Mouse (Mus musculus) midbrain, embryonic 12.5 days (tissue): ENCODE results near the gene Gchfr. TPM values are rescaled to one million over a fixed set of nuclear protein-coding genes. Genes with fewer than 3 reads are reported as not detected.

Experiments
- ATAC-seq: fragments of 200-750 bp; cut with Nextera tagmentation; 2 replicates; pipeline ENCODE4 v1.8.0; 2017; ENCODE audit warnings: low read depth, moderate TSS enrichment, moderate library complexity; ENCODE audit not compliant: low FRiP score
- H3K27ac ChIP-seq: fragments of 300-500 bp; sonication (generic); replicated peaks from 2 replicates; pipeline ENCODE4 v1.5.1; 2016; ENCODE audit warnings: mild to moderate bottlenecking
- H3K27me3 ChIP-seq: fragments of 300-500 bp; sonication (generic); 2 replicates; pipeline ENCODE4 v1.6.1; 2016; ENCODE audit warnings: mild to moderate bottlenecking
- H3K36me3 ChIP-seq: fragments of 300-500 bp; sonication (generic); 2 replicates; pipeline ENCODE4 v1.6.1; 2016
- H3K4me1 ChIP-seq: fragments of 300-500 bp; sonication (generic); 2 replicates; pipeline ENCODE4 v1.6.1; 2016
- H3K4me2 ChIP-seq: fragments of 300-500 bp; sonication (generic); replicated peaks from 2 replicates; pipeline ENCODE4 v1.6.1; 2016; ENCODE audit warnings: mild to moderate bottlenecking, moderate library complexity
- H3K4me3 ChIP-seq: fragments of 300-500 bp; sonication (generic); 2 replicates; pipeline ENCODE4 v1.5.1; 2016; ENCODE audit warnings: mild to moderate bottlenecking
- H3K9ac ChIP-seq: fragments of 300-500 bp; sonication (generic); replicated peaks from 2 replicates; pipeline ENCODE4 v1.6.1; 2016; ENCODE audit warnings: mild to moderate bottlenecking, moderate library complexity
- H3K9me3 ChIP-seq: fragments of 300-500 bp; sonication (generic); 2 replicates; pipeline ENCODE4 v1.6.1; 2016; ENCODE audit warnings: mild to moderate bottlenecking
- WGBS: fragments of 180-500 bp; shearing (Covaris S2); methylation state at CpG from one replicate; pipeline ENCODE4 v1.1.7; 2016; 5-methylcytosine and 5-hydroxymethylcytosine counted together
- polyA plus RNA-seq: library from polyadenylated mRNA; unstranded; fragments of >200 nt; fragmentation: Nextera tagmentation; extraction: Ambion mirVana; gene quantifications from 2 replicates; pipeline ENCODE4 v1.2.1, GENCODE M21; 2016

The Gchfr gene
- polyA plus RNA-seq, 1 experiment from 2014 or later: 3.3 TPM

DNA sequence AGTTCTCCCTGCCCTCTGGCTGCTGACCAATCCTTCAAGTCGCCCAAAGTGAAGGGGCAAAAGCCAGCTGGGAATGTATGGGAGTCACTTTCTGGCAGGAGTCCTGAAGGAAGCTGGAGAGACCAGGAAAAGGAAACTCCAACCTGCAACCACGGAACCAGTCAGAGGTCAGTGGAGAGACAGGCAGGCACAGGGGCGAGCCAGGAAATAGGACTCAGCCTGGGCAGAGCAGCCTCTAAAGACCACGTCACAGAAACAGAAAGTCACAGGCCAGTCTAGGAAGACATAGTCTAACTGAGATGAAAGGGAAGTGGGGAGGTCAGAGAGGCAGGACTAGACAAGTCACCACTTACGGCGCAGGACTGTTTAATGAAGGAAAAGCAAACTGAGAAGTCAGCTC, 8.0 kb downstream of the Gchfr start:
- H3K36me3 ChIP-seq: peaks cover 38% of the 10 kb centered on the region
- 78% methylated on average over 6 of the region's 6 CpGs for WGBS

DNA sequence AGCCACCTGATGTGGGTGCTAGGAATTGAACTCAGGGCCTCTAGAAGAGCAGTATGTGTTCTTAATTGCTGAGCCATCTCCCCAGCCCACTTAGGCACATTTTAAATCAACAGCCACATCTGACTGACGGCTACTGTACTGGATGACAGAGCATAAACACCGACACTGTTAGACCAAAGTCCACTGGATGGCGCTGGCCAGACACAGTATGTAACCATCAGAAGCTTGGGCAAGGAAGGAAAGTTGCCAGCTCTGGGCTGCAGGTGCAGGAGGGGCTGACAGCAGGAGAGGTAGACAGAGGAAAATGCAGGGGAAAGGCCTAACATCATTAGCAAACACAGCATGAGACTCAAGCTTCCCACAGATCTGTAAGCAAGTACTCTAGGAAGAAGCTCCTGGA, 9.2 kb downstream of the Gchfr start:
- no peaks in the 10 kb centered on the region for H3K27me3 ChIP-seq
- no peak overlapping the region for H3K27ac ChIP-seq
- H3K4me2 ChIP-seq: no peak overlapping the region
- peaks cover 41% of the 10 kb centered on the region for H3K36me3 ChIP-seq
- no peak for ATAC-seq
- H3K4me3 ChIP-seq: no peak overlapping the region
- 45% methylated on average over 3 of the region's 3 CpGs for WGBS
- H3K9ac ChIP-seq: no peak overlapping the region
- H3K9me3 ChIP-seq: no peaks in the 10 kb centered on the region
- H3K4me1 ChIP-seq: peaks cover 28% of the 10 kb centered on the region

More for the DNA sequence above, 8.0 kb downstream of the Gchfr start:
- Histone ChIP-seq H3K4me1 (peaks cover 28% of the 10 kb centered on the region), H3K27me3 (no peaks in the 10 kb centered on the region), H3K27ac (no peak overlapping the region), H3K9me3 (no peaks in the 10 kb centered on the region), H3K9ac (no peak overlapping the region), H3K4me3 (no peak overlapping the region), H3K4me2 (no peak overlapping the region)
- ATAC-seq: no peak

DNA sequence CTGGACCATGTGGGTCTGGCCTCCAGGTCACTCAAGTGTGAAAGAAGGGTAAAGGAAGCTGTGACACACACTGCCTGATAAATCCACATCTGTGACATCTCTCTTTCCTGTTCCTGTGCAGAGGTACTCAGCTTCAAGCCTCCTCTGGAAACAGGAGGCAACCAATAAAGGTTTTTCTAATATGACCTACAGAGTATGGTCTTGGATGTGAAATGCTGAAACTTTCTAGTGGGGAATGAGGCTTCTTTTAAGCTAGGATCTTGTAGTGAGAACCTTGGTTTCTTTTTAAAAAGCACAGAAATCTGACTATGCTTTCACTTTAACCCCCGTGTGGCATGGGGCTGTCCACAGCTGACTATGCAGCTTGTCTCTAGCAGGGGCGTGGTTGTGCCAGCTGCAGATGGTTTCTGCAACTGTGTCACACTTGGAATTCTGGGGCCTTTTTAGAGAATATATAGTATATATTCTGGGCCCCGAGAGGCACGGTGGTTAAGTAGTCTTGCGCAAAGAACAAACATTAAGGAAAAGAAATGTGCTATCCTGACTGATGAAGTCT, 9.9 kb downstream of the Gchfr start:
- no peak for ATAC-seq
- Histone ChIP-seq H3K4me3 (no peak overlapping the region), H3K4me2 (no peak overlapping the region), H3K27ac (no peak overlapping the region), H3K27me3 (no peaks in the 10 kb centered on the region), H3K9ac (no peak overlapping the region), H3K9me3 (no peaks in the 10 kb centered on the region), H3K36me3 (peaks cover 39% of the 10 kb centered on the region), H3K4me1 (peaks cover 23% of the 10 kb centered on the region)
- 91% methylated on average over 5 of the region's 5 CpGs for WGBS

DNA sequence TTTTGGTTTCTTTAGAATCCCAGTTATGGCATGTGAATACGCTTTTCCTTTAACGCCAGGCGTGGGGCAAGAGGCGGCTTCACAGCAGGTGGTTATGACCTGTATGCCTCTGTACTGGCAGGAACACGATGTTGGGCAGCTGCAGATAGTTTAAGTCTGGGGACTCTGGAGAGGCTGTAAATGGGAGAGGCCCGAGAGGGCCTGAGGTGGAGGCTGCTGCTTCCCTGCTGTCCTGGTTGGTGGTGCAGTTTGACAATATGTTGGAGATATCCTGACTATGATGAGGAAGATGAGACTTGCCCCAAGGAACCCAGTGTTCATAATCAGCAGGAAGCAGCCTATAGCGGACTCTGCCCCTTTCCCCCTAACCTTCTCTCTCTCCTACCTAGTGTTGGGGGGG, 15.3 kb downstream of the Gchfr start:
- H3K36me3 ChIP-seq: peaks cover 54% of the 10 kb centered on the region
- 76% methylated on average over 7 of the region's 7 CpGs for WGBS
- ATAC-seq: no peak

DNA sequence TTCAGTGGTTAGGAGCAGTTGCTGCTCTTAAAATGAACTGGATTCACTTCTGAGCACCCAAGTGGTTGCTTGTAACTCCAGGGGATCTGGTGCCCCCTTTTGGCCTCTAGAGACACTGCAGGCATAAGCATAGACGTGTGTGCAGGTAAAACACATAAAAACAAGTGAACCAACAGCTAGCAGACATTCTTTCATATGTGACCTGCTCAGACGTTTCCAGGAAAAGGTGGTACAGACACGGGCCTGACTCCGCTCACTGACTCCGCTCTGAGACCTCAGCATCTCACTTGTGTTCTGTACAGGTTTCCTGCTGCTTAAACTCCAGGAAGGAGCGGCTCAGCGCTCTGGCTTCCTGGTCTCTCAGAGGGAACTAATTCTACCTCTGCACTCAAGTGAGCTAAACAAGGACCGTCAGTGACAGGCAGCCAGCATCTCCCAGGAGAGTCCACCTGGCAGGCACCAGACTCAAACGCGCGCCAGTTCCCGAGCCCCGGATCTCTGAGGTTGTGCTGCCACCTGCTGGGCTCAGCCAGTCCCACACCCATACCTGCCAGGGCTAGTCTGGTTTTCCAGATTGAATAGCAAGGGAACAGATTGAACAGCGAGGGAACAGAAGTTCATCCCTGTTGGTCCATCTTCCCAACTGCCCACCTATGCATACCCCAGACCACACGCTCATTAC, 21.6 kb downstream of the Gchfr start:
- H3K4me1 ChIP-seq: peaks cover 6% of the 10 kb centered on the region
- peak; percentile 65 for ATAC-seq
- peak overlapping the region; percentile 50 for H3K4me2 ChIP-seq
- H3K9ac ChIP-seq: 0 out of 2 replicates have a peak overlapping the region, but pooled peaks have one; percentile 17
- no peaks in the 10 kb centered on the region for H3K27me3 ChIP-seq
- peaks cover 9% of the 10 kb centered on the region for H3K36me3 ChIP-seq
- 10% methylated on average over 15 of the region's 15 CpGs for WGBS
- no peaks in the 10 kb centered on the region for H3K9me3 ChIP-seq
- no peak overlapping the region for H3K27ac ChIP-seq
- H3K4me3 ChIP-seq: peak overlapping the region; percentile 23

More for the DNA sequence above, 15.3 kb downstream of the Gchfr start:
- Histone ChIP-seq H3K4me1 (no peaks in the 10 kb centered on the region), H3K9me3 (no peaks in the 10 kb centered on the region), H3K4me3 (no peak overlapping the region), H3K27me3 (no peaks in the 10 kb centered on the region), H3K27ac (no peak overlapping the region), H3K4me2 (no peak overlapping the region), H3K9ac (no peak overlapping the region)

DNA sequence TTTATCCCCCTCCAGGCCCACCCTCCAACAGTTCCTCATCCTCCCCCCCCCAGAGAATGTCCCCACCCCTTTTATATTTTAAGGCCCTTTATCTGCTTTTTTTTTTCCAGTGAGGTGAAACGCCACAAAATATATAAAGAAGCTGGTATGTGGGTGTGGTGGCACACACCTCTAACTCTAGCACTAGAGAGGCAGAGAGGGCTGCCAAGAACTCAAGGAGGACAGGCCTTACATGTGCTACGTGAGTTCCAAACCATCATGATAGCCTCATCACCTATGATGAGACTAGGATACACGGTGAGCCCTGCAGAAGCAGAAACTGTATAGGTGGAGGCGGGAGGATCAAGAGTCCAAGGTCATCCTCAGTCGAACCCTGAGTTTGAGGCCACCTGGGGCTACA, 23.4 kb downstream of the Gchfr start:
- ATAC-seq: no peak
- Histone ChIP-seq H3K27ac (no peak overlapping the region), H3K4me1 (peaks cover 6% of the 10 kb centered on the region), H3K9ac (no peak overlapping the region), H3K4me3 (no peak overlapping the region), H3K36me3 (no peaks in the 10 kb centered on the region), H3K27me3 (no peaks in the 10 kb centered on the region), H3K9me3 (no peaks in the 10 kb centered on the region), H3K4me2 (no peak overlapping the region)
- WGBS: 93% methylated on average over 5 of the region's 5 CpGs

DNA sequence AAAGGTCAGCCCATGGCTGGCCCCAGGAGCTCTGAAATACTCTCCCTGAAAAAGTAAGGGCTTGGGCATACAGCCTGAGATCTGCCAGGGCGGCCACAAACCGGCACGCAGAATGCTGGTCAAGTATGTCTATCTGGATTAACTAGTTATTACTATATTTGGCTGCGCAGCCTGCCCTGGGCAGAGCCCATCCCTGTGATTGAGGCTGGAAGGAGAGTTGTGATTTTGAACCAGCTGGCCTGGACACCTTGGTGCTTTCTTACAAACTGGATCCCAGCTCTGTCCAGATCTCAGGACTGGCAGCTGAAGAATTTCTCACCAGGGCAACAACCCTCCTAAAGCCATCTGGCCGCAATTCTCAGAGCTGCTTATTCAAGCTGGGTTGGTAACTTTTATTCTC, 26.6 kb downstream of the Gchfr start:
- 92% methylated on average over 5 of the region's 5 CpGs for WGBS
- H3K4me3 ChIP-seq: no peak overlapping the region
- H3K4me1 ChIP-seq: peaks cover 8% of the 10 kb centered on the region
- H3K4me2 ChIP-seq: no peak overlapping the region
- no peaks in the 10 kb centered on the region for H3K27me3 ChIP-seq
- no peaks in the 10 kb centered on the region for H3K36me3 ChIP-seq
- no peak overlapping the region for H3K27ac ChIP-seq
- H3K9ac ChIP-seq: no peak overlapping the region
- ATAC-seq: no peak
- H3K9me3 ChIP-seq: no peaks in the 10 kb centered on the region

DNA sequence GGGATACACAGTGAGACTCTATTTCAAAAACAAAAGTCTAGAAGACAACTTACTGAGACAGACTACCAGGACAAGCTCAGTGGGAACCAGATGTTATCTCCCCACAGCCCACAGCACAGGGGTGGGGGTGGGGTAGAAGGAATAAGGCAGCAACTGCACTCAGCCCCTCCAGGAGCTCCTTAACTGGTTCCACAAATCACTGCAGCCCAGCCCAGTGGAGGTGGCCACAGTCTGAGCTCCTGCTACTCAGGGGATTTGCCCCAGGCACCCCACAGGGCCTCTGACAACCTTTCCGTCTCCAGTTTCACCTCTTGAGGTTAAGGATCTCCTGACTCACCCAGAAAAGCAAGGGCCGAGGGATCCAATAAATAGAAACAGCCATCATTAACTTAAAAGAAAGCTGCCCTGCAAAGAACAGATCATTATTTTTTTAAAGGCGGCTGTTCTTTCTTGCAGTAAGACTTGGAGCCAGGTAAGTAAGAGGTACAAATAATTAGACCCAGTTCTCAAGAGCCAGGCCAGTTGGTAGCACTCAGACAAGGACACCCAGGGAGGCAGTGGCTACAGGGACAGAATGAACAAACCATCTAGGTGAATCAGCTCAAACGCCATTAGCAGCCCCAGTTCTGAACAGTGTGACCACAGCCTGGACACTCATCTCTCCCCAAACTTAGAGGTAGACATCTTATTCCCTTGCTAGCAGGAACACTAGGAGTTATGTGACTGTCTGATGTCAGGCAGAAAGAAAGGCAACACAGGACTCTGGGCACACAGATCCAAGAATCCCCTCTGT, 28.9 kb downstream of the Gchfr start:
- no peak overlapping the region for H3K27ac ChIP-seq
- no peaks in the 10 kb centered on the region for H3K36me3 ChIP-seq
- no peak for ATAC-seq
- H3K4me1 ChIP-seq: peaks cover 7% of the 10 kb centered on the region
- H3K9ac ChIP-seq: no peak overlapping the region
- no peak overlapping the region for H3K4me2 ChIP-seq
- H3K27me3 ChIP-seq: no peaks in the 10 kb centered on the region
- 38% methylated on average over 4 of the region's 4 CpGs for WGBS
- no peak overlapping the region for H3K4me3 ChIP-seq
- H3K9me3 ChIP-seq: no peaks in the 10 kb centered on the region

DNA sequence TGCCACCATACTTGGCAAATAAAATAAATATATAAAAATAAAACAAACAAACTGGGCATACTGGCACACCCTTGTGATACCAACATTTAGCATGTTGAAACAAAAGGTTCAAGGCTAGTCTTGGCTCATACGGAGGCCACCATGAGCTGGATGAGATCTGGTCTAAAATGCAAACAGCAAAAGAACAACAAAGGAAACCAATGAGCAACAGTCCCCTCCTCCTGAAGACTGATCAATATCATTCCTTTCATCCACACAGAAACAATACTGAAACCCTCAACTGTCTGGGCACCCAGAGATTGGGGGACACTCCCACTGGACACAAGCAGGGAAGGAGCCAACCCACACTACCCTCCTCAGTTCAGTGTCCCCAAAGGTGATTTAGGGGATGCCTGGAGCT, 29.9 kb downstream of the Gchfr start:
- Histone ChIP-seq H3K9ac (no peak overlapping the region), H3K27me3 (no peaks in the 10 kb centered on the region), H3K27ac (no peak overlapping the region), H3K4me3 (no peak overlapping the region), H3K4me1 (peaks cover 7% of the 10 kb centered on the region), H3K36me3 (no peaks in the 10 kb centered on the region), H3K4me2 (no peak overlapping the region), H3K9me3 (no peaks in the 10 kb centered on the region)
- no peak for ATAC-seq
- WGBS: 80% methylated on average over 1 of the region's 1 CpGs

DNA sequence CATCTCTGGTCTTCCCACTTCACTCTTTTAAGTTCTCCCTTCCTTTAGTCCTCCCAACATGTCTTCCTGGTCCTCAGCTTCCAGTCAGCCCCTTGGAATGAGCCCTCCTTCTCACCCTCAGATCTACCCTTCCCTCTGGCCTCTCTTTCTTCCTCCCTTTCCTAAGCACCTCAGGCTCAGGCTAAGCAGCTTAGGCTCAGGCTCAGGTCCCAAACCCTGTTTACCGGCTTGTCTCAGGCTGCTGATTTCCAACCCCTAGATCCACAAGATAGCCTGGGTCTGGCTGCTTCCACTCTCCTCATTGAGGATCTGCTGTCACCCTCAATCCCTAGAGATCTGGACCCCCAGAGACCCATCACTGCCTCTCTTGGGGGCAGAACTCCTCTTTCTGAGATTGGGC, 30.5 kb downstream of the Gchfr start:
- 6% methylated on average over 1 of the region's 1 CpGs for WGBS
- Histone ChIP-seq H3K9me3 (no peaks in the 10 kb centered on the region), H3K4me2 (no peak overlapping the region), H3K4me3 (no peak overlapping the region), H3K27ac (no peak overlapping the region), H3K27me3 (no peaks in the 10 kb centered on the region), H3K36me3 (no peaks in the 10 kb centered on the region), H3K9ac (no peak overlapping the region), H3K4me1 (peaks cover 10% of the 10 kb centered on the region)
- ATAC-seq: no peak

DNA sequence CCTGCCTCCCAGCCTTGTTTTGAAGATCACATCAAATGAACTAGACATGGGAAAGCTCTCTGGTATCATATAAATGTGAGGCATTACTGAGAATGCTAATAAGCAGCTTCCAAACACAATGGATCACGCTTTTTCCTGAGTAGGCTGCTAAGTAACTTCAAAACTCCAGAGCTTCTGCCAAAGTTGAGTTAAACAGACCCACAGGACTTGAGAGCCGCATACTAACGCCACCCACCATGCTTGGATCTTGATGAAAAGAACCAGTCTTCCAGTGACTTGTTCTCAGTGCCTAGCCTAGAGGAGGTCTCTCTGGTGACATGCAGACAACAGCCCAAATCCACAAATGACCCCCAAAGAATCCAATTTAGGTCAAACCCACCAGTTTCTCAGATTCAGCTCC, 31.4 kb downstream of the Gchfr start:
- 40% methylated on average over 3 of the region's 3 CpGs for WGBS
- no peaks in the 10 kb centered on the region for H3K36me3 ChIP-seq

DNA sequence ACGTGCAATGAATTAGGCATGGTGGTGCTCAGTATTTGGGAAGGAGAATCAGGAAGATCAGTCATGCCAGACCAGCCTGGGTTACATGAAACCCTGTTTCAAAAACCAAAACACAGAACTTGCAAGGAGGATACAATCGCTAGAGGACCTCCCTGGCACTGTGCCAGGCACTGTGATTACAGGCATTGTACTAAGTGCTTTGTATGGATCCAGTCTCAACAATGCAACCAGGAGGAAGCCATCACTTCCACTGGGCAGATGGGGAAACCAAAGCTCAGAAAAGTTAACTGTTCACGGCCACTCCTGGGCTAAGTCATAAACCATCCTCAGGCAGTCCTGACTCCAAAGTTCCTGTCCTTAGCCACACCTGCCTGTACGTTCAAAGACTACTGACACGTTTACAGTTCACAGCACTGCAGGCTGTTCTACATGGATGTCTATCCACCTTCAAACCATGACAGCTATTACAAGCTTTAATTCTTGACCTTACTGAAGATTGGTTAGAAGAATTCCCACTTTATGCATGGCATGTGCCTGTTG, 35.4 kb downstream of the Gchfr start:
- Histone ChIP-seq H3K36me3 (no peaks in the 10 kb centered on the region), H3K4me3 (no peak overlapping the region), H3K4me1 (peaks cover 21% of the 10 kb centered on the region), H3K4me2 (no peak overlapping the region), H3K27ac (no peak overlapping the region), H3K9ac (no peak overlapping the region), H3K27me3 (no peaks in the 10 kb centered on the region), H3K9me3 (no peaks in the 10 kb centered on the region)
- no peak for ATAC-seq
- WGBS: 75% methylated on average over 5 of the region's 5 CpGs

More for the DNA sequence above, 31.4 kb downstream of the Gchfr start:
- Histone ChIP-seq H3K4me3 (no peak overlapping the region), H3K27ac (no peak overlapping the region), H3K4me1 (peaks cover 15% of the 10 kb centered on the region), H3K9ac (no peak overlapping the region), H3K9me3 (no peaks in the 10 kb centered on the region), H3K4me2 (no peak overlapping the region), H3K27me3 (no peaks in the 10 kb centered on the region)
- no peak for ATAC-seq
